Mouse (Mus musculus) adrenal gland, postnatal 14 days (tissue): Measurements from ENCODE around the gene Slc22a1. TPM values are rescaled to one million over a fixed set of nuclear protein-coding genes. Genes with fewer than 3 reads are reported as not detected.
A peak's percentile ranks its signal among the peaks of the same experiment; 100 is the strongest.
"Not testable (repeated sequence)": the region's sequence is repeated elsewhere in the genome, so short reads cannot be mapped to it uniquely, and the experiment has no call there.

ENCODE experiments used
- DNase-seq: peaks from one replicate; pipeline ENCODE4 v3.0.0; 2021; ENCODE audit warnings: mixed read lengths
- total RNA-seq: library from RNA; stranded (reverse); gene quantifications from 2 replicates; pipeline ENCODE4 v1.2.3, GENCODE M21; 2021

Slc22a1 gene
- total RNA-seq, 1 experiment from 2014 or later, result 18.3 TPM

- DNase-seq, result no peak
Measured at GRCm38 (mm10) chr17:12684928-12685624, 9.4 kb upstream of the Slc22a1 start.

GRCm38 (mm10) chr17:12684412-12684811 is 8.8 kb upstream of the Slc22a1 start:
- DNase-seq, result no peak

- no peak for DNase-seq
Measured at GRCm38 (mm10) chr17:12683582-12683981, 8.0 kb upstream of the Slc22a1 start.

GRCm38 (mm10) chr17:12678261-12678660 is 2.6 kb upstream of the Slc22a1 start:
- no peak for DNase-seq

GRCm38 (mm10) chr17:12677139-12677538 is 1.5 kb upstream of the Slc22a1 start:
- no peak for DNase-seq

- not testable (repeated sequence) for DNase-seq
Measured at GRCm38 (mm10) chr17:12674980-12675379, 649 bp downstream of the Slc22a1 start.

GRCm38 (mm10) chr17:12673871-12674270 is 1.8 kb downstream of the Slc22a1 start:
- DNase-seq, result no peak

GRCm38 (mm10) chr17:12672285-12672790 is 3.3 kb downstream of the Slc22a1 start:
- DNase-seq, result no peak

- DNase-seq, result no peak
Measured at GRCm38 (mm10) chr17:12671029-12671605, 4.5 kb downstream of the Slc22a1 start.

GRCm38 (mm10) chr17:12669363-12669679 is 6.3 kb downstream of the Slc22a1 start:
- DNase-seq, result no peak

GRCm38 (mm10) chr17:12668478-12669362 is 6.9 kb downstream of the Slc22a1 start:
- no peak for DNase-seq

- peak; percentile 64 for DNase-seq
Measured at GRCm38 (mm10) chr17:12664156-12664555, 11.5 kb downstream of the Slc22a1 start.

GRCm38 (mm10) chr17:12660572-12661260 is 14.9 kb downstream of the Slc22a1 start:
- DNase-seq, result peak; percentile 25

- no peak for DNase-seq
Measured at GRCm38 (mm10) chr17:12659233-12659632, 16.4 kb downstream of the Slc22a1 start.

- no peak for DNase-seq
Measured at GRCm38 (mm10) chr17:12658784-12659183, 16.8 kb downstream of the Slc22a1 start.

- no peak for DNase-seq
Measured at GRCm38 (mm10) chr17:12655826-12656225, 19.8 kb downstream of the Slc22a1 start.

- no peak for DNase-seq
Measured at GRCm38 (mm10) chr17:12654061-12654460, 21.6 kb downstream of the Slc22a1 start.

- no peak for DNase-seq
Measured at GRCm38 (mm10) chr17:12652604-12653003, 23.0 kb downstream of the Slc22a1 start.

- DNase-seq, result no peak
Measured at GRCm38 (mm10) chr17:12645461-12645860, 30.2 kb downstream of the Slc22a1 start.

GRCm38 (mm10) chr17:12641087-12641486 is 34.5 kb downstream of the Slc22a1 start:
- DNase-seq, result no peak

- DNase-seq, result no peak
Measured at GRCm38 (mm10) chr17:12639585-12639984, 36.0 kb downstream of the Slc22a1 start.

- no peak for DNase-seq
Measured at GRCm38 (mm10) chr17:12634814-12635213, 40.8 kb downstream of the Slc22a1 start.
